Mouse (Mus musculus): ENCODE data around the gene Tbl1xr1. TPM values are rescaled to one million over a fixed set of nuclear protein-coding genes. Genes with fewer than 3 reads are reported as not detected.

The Tbl1xr1 gene
- 4.5 and 7.3 TPM in 2 replicates for polyA plus RNA-seq (2012; rRNA removed)

DNA sequence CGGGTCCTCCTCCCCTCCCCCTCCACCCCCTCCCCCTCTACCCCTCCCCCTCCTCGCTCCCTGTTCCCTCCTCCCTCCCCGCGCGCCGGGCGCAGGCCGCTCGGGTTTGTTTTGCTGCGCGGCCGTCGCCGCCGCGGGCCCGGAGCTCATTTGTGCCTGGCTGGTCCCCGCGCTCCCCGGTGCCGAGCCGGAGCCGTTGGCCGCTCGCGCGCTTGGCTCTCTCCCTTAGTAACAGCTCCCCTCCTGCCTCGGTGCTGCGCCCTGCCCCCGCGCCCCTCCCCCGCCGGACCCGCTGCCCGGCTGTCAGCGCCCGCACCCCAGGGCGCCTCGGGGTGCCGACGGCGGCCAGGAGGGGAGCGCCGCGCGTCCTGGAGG, at the start of gene Tbl1xr1:
TSS of gene Tbl1xr1 (plus strand) at position 92 of the 375 bp plus-strand sequence.

All from liver, embryonic 14 days (tissue).